Mouse (Mus musculus) urinary bladder, adult 18-20 months (tissue): Measurements from ENCODE around the gene Sel1l.
"Not testable (repeated sequence)": the region's sequence is repeated elsewhere in the genome, so short reads cannot be mapped to it uniquely, and the experiment has no call there.

Experiments used
- DNase-seq, 2 experiments: peaks; one replicate each; pipeline ENCODE4 v3.0.0; 2022; ENCODE audit warnings: low spot score in 2 of 2, mixed read lengths in 2 of 2

Sel1l gene

GRCm38 (mm10) chr12:91818726-91819125 lies 30.2 kb downstream of the Sel1l start:
- DNase-seq: no peak

- peak; percentile 15 to 17 for DNase-seq
Measured at GRCm38 (mm10) chr12:91815990-91816389, 33.0 kb downstream of the Sel1l start.

- no peak for DNase-seq
Measured at GRCm38 (mm10) chr12:91815552-91815951, 33.4 kb downstream of the Sel1l start.

DNA sequence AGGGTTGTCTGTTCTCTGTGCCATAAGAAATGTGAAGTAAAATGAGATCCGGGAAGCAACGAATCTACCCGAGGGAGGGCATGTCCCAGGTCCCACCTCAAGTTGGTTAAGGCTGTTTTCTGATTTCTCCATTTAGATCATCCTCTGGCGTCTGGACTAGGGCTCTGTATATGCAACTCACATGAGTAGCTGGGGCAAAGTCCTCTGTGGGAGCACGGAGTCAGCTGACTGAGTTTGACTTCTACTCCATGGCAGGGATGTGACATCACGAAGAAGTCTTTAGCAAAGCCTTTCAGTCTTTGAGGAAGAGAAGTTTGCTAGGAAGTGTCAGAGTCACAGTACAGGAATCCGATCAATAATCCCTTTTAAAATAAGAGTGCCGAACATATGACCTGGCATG lies 40.0 kb downstream of the Sel1l start:
- no peak for DNase-seq

DNA sequence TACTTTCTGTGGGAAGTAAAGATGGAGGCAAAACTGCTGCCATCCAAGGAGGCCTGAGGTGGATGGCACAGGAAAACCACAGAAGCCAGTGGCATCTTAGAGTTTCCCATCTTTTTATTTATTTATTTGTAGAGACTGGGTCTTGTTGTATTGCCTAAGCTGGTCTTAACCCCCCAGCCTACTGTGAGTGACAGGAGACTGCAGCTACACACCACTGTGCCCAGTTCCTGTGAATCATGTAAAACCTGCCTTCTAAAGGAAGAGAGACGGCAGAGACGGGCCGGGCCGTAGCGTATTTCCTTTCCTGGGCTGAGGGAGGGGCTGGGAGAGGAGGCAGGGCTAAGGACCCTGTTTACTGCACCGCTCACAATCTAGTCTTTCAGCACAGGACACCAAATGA lies 41.2 kb downstream of the Sel1l start:
- DNase-seq: no peak

DNA sequence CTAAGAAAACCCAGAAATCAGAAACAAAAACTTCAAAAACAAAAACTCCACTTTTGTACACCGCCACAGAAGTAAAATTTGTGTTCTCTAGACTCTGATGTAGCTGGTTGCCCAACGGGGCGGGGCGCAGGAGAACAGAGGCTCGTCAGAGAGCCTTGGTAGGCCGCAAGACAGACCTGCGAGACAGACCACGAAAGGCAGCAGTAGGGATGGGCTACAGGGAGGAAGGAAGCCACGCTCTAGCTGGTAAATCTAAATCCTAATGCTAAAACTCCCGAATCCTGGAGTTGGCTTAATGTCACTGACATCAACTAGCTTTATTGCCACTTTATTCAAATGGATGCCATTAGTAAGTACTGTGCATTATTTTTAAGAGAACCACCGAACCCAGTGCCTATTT lies 41.9 kb downstream of the Sel1l start:
- no peak for DNase-seq

GRCm38 (mm10) chr12:91804262-91804661 lies 44.7 kb downstream of the Sel1l start:
- no peak for DNase-seq

- no peak for DNase-seq
Measured at GRCm38 (mm10) chr12:91803207-91803932, 45.6 kb downstream of the Sel1l start.

- no peak for DNase-seq
Measured at GRCm38 (mm10) chr12:91802586-91803206, 46.3 kb downstream of the Sel1l start.

DNA sequence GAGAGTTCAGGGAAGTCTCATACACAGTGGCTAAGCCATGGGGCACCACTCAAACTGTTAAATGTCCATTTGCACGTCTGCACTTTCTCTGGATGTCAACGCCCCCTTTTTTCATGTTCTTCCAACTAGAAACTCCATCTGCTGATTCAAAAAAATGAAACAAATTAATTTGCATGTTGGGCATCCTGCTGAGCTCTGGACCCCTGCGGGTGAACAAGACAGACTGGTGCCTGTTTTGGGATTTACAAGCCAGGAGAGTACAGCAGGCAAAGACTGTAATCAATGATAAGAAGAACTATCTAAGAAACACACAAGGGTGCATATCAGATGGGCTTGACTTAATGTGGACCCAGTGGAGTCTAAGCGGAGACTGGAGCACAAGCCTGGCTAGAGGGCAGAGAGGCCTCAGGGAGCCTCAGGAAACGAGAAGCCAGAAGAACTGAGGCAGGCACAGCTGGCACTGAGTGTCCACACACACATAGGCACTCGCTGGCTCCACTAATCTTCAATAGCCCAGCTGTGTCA lies 48.0 kb downstream of the Sel1l start:
- DNase-seq: no peak

GRCm38 (mm10) chr12:91799821-91800335 lies 49.1 kb downstream of the Sel1l start:
- no peak for DNase-seq

DNA sequence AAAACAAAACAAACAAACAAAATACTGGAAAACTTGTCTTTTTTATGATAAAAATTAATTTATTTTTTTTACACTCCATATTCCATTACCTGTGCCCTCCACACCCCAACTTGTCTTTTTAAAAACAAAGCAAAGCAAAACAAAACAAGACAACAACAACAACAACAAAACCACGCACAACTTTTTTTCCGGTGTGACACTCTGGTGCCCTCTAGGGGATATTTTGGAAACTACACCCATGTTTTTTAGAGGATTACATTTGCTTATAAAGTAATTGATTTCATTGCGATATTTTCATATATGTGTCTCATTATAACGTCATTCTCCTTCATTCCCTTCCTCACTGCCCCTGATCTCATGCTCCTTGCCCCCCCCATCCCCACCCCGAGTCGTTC lies 49.6 kb downstream of the Sel1l start:
- DNase-seq: no peak

- no peak for DNase-seq
Measured at GRCm38 (mm10) chr12:91798720-91799378, 50.1 kb downstream of the Sel1l start.

- no peak for DNase-seq
Measured at GRCm38 (mm10) chr12:91796774-91797173, 52.2 kb downstream of the Sel1l start.

DNA sequence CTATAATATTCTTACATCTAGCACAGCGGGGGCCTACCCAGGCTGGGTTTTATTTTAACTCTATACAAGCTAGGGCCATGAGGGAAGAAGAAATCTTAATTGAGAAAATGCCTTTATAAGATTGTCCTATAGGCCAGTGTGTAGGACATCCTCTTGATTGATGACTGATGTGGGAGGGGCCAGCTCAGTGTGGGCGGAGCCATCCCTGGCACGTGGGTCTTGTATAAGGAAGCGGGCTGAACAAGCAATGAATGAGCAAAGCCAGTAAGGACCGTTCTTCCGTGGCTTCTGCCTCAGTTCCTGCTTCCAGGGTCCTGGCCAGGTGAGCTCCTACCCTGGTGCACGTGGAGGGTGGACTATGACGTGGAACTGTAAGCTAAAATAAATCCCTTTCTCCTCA lies 55.7 kb downstream of the Sel1l start:
- DNase-seq: no peak

DNA sequence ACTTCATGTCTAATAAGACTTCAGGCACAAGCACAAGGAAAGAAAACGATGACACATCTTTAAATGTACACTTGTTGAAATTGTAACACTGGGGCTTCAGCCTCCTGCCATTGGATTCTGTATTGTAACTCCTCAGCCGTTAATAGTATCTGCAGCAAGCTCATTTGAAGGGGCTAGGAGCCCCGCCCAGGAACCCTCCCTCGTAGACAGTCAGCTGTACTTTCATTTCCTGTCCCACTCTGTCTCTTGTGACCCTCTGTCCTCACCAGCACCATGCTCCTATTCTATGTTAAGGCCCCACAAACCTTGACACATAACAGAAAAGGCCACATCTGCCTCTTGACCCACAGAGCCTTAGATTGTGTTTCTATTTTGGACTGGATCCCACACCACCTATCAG lies 57.1 kb downstream of the Sel1l start:
- no peak for DNase-seq

DNA sequence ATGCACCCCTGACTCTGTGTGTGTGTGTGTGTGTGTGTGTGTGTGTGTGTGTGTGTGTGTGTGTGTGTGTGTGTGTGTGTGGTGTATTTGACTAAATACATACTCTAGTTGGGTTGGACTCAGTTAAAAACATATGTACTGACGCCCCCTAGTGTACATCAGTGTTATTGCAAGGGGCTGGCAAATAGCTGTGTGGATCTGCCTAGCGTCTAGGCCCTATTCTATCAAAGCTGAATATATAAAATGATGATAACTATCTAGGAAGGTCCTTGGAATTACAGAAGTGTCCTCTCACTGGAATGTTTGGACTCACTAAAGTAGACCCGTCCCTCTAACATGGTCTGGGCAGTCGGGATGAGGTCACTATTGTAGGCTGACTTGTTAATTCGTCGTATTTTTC lies 59.2 kb downstream of the Sel1l start:
- DNase-seq: peak; percentile 25 to 52

- not testable (repeated sequence) for DNase-seq
Measured at GRCm38 (mm10) chr12:91788446-91788845, 60.5 kb downstream of the Sel1l start.

DNA sequence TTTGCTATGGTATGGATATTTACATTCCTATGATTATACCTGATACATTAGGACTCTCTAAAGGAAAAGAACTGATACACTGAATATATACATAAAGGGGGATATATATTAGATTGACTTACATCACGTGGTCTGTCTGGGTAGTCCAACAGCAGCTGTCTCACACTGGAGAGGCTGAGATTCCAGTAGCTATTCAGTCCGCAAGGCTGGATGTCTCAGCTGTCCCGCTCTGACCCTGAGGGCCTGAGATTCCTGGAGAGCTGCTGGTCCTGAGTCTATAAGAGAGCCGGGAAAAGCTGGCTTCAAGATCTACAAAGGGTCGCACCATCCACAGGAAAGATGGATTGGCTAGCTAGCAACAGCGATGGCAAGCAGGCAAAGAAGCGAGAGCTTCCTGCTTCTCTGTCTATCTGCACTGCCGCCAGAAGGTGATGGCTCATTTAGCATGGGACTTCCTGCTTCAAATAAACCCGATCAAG lies 61.0 kb downstream of the Sel1l start, which contains the start of gene Ston2:
Ston2 (minus strand) TSS at position 429 of the 479 bp plus-strand sequence.
- no peak for DNase-seq

GRCm38 (mm10) chr12:91786355-91786754 lies 62.6 kb downstream of the Sel1l start:
- DNase-seq: peak; percentile 21 to 80

- DNase-seq: no peak
Measured at GRCm38 (mm10) chr12:91781432-91781831, 67.5 kb downstream of the Sel1l start.

- no peak for DNase-seq
Measured at GRCm38 (mm10) chr12:91780531-91780930, 68.4 kb downstream of the Sel1l start.
